Mouse (Mus musculus) liver, postnatal 0 days (tissue): Measurements from ENCODE around the gene Ubash3a.

Experiments
- CTCF ChIP-seq: sonication (generic); IDR thresholded peaks from 2 replicates; pipeline ENCODE4 v1.5.1; 2016; ENCODE audit warnings: antibody characterized with exemption, low read depth
- EP300 ChIP-seq: IDR thresholded peaks from 2 replicates; pipeline ENCODE4 v1.6.1; 2016; ENCODE audit warnings: antibody characterized with exemption, low read depth, mild to moderate bottlenecking

DNA sequence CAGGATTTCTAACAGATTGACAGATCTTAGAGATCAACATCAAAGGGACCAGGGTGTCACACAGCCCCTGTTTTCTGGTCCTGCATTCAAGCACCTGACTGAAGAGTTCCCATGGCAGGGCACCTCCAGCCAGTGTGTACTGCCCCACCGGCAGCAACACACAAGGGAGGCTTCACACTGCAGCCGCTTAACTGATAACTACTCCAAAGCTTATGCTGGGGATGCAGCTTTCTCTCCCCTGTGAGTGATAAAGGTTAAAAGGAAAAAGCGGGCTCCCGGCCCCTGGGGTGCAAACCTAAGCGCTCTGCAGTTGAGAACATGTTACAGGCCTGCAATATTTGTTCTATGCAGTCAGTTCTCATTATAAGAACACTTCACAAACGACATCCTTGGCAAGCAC lies 24.1 kb downstream of the Ubash3a start:
- TF ChIP-seq CTCF = no peak
- TF ChIP-seq EP300 = no peak
